Mouse (Mus musculus) left cerebral cortex, postnatal 25 days (tissue): ENCODE data around the gene Tomm20l. TPM values are rescaled to one million over a fixed set of nuclear protein-coding genes. Genes with fewer than 3 reads are reported as not detected.

Experiments
- DNase-seq, 2 experiments: peaks; one replicate each; pipeline ENCODE4 v3.0.0; 2022; ENCODE audit warnings: low spot score in 2 of 2, mixed read lengths in 1 of 2
- intact Hi-C: fragments of 180-260 bp; cut with DNase I; formaldehyde crosslinking; loops from one replicate; pipeline ENCODE4 v1.15.1; 2025
- total RNA-seq, 2 experiments: library from RNA; stranded (reverse); gene quantifications; 2 replicates each; pipeline ENCODE4 v1.2.3; 2021

Tomm20l gene
- total RNA-seq, 2 experiments from 2014 or later, result not detected

DNA sequence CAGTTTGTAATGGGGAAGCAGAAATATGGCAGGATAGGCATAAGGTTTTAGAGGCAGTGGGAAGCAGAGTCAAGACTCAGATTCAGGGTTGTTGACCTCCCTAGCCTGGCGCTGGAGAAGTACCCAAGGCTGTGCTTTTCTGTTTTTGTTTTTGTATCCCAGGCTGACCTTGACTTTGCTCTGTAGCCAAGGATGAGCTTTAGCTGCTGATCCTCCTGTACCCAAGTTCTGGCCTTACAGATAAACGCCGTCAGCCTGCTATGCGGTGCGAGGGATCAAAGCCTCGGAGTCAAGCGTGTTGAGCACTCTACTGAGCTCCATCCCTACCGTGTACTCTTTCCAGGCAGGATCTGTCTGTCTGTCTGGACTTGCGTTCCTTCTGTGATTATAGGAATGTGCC lies 37.6 kb downstream of the Tomm20l start:
- intact Hi-C loops, result no loop called here
- no peak for DNase-seq

GRCm38 (mm10) chr12:71149456-71149855 lies 38.2 kb downstream of the Tomm20l start:
- DNase-seq, result no peak
- intact Hi-C loops, result no loop called here

DNA sequence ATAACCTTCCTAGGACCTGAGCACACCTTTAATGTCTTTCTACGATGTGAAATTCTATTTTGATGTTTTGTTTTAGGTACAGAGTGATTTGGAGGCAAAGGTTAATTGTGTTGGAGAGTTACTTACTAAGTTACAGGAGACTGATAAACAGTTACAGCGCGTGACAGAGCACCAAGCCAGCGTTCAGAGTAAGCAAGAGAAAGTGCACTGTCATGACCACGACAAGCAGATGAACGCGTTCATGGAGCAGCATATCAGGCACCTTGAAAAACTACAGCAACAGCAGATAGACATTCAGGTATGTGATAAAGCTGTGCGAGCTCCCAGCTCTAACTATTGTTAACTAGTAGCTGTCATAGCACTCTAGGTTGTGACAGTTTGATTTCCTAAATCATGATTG lies 38.9 kb downstream of the Tomm20l start:
- intact Hi-C loops, result no loop called here
- no peak for DNase-seq

- intact Hi-C loops, result no loop called here
- no peak for DNase-seq
Observed at GRCm38 (mm10) chr12:71154979-71155378, 43.8 kb downstream of the Tomm20l start.

GRCm38 (mm10) chr12:71157974-71158373 lies 46.7 kb downstream of the Tomm20l start:
- DNase-seq, result no peak
- intact Hi-C loops, result no loop called here

GRCm38 (mm10) chr12:71164410-71164809 lies 53.2 kb downstream of the Tomm20l start:
- DNase-seq, result no peak
- intact Hi-C loops, result no loop called here

GRCm38 (mm10) chr12:71169911-71170310 lies 58.7 kb downstream of the Tomm20l start:
- intact Hi-C loops, result no loop called here
- DNase-seq, result no peak

Other genes starting within 250 kb of the Tomm20l start
- 100 to 1,000 TPM; 171 to 190 TPM for gene Actr10, start 173.6 kb upstream of the Tomm20l start, total RNA-seq
- gene Psma3, start 136.8 kb upstream of the Tomm20l start, total RNA-seq, result 100 to 1,000 TPM; 202 to 204 TPM
- 10 to 100 TPM; 37.0 to 37.1 TPM for gene Arid4a, start 95.4 kb upstream of the Tomm20l start, total RNA-seq
- gene Timm9, start 25.3 kb downstream of the Tomm20l start, total RNA-seq, result 10 to 100 TPM; 58.0 to 62.5 TPM
- 1 to 10 TPM; 5.2 TPM for gene 2700049A03Rik, start 25.4 kb downstream of the Tomm20l start, total RNA-seq
- 10 to 100 TPM; 10.3 to 10.5 TPM for gene Dact1, start 198.5 kb downstream of the Tomm20l start, total RNA-seq